Mouse (Mus musculus) CH12.LX (cell line): ENCODE measurements around the gene Arhgef17. TPM values are rescaled to one million over a fixed set of nuclear protein-coding genes. Genes with fewer than 3 reads are reported as not detected.

ENCODE experiments used
- DNase-seq: peaks from one replicate; pipeline ENCODE4 v3.0.0-alpha.2; 2013; ENCODE audit errors: extremely low read depth
- H3K27ac ChIP-seq: 2 replicates; pipeline ENCODE4 v1.5.1; 2012; ENCODE audit warnings: low read depth, mild to moderate bottlenecking, control low read depth, moderate library complexity; ENCODE audit not compliant: insufficient read depth
- H3K27me3 ChIP-seq: replicated peaks from 2 replicates; pipeline ENCODE3; 2012; ENCODE audit warnings: inconsistent platforms
- H3K36me3 ChIP-seq, 2 experiments: replicated peaks in 1 of 2; 2 replicates each; pipeline versions ENCODE3 to v1.6.1; 2012; ENCODE audit warnings: inconsistent platforms in 1 of 2, low read length in 1 of 2, mild to moderate bottlenecking in 1 of 2, mixed read lengths in 1 of 2, moderate library complexity in 1 of 2; ENCODE audit not compliant: control insufficient read depth in 1 of 2, insufficient read depth in 1 of 2
- H3K4me1 ChIP-seq, 2 experiments: 2 replicates each; pipeline ENCODE4 v1.6.1; 2012; ENCODE audit warnings: inconsistent platforms in 1 of 2, moderate library complexity in 1 of 2; ENCODE audit not compliant: insufficient read depth in 2 of 2, control insufficient read depth in 1 of 2
- H3K4me2 ChIP-seq: 2 replicates; pipeline ENCODE4 v1.6.1; 2012; ENCODE audit warnings: low read depth, mild to moderate bottlenecking, control low read depth; ENCODE audit not compliant: poor library complexity, insufficient read depth, severe bottlenecking
- H3K4me3 ChIP-seq, 3 experiments: fragments of 150-350 bp in 1 of 3; sonication (generic) in 1 of 3; replicated peaks in 1 of 3; 2 replicates each; pipeline versions ENCODE3 to v1.5.1; 2011 to 2012; ENCODE audit warnings: low read depth in 2 of 3, low read length in 2 of 3, mild to moderate bottlenecking in 2 of 3, moderate library complexity in 2 of 3, control low read depth in 1 of 3, improper control_type of control experiment in 1 of 3, inconsistent platforms in 1 of 3, mixed read lengths in 1 of 3; ENCODE audit not compliant: poor library complexity in 1 of 3
- H3K79me2 ChIP-seq: replicated peaks from 2 replicates; pipeline ENCODE4 v1.6.1; 2012; ENCODE audit warnings: mild to moderate bottlenecking, moderate library complexity; ENCODE audit not compliant: control insufficient read depth, poor library complexity, insufficient read depth, severe bottlenecking; ENCODE audit errors: extremely low read depth
- H3K9ac ChIP-seq: 2 replicates; pipeline ENCODE4 v1.6.1; 2012; ENCODE audit warnings: low read depth, mild to moderate bottlenecking, control low read depth, moderate library complexity; ENCODE audit not compliant: insufficient read depth
- H3K9me3 ChIP-seq: replicated peaks from 2 replicates; pipeline ENCODE3; 2012; ENCODE audit warnings: low read length, inconsistent platforms, mixed read lengths
- BHLHE40 ChIP-seq: IDR thresholded peaks from 2 replicates; pipeline ENCODE4 v1.6.1; 2011; ENCODE audit warnings: mild to moderate bottlenecking, low read depth, low read length, improper control_type of control experiment
- CHD2 ChIP-seq: IDR thresholded peaks from 2 replicates; pipeline ENCODE4 v1.6.1; 2011; ENCODE audit warnings: low read length, improper control_type of control experiment
- CTCF ChIP-seq, 2 experiments: IDR thresholded peaks in 1 of 2; conservative IDR thresholded peaks in 1 of 2; 2 replicates each; pipeline ENCODE4 v1.5.1; 2011 to 2012; ENCODE audit warnings: low read depth in 2 of 2, low read length in 2 of 2, improper control_type of control experiment in 1 of 2, inconsistent platforms in 1 of 2, mild to moderate bottlenecking in 1 of 2, moderate library complexity in 1 of 2
- E2F4 ChIP-seq: IDR thresholded peaks from 2 replicates; pipeline ENCODE4 v1.6.1; 2011; ENCODE audit warnings: low read depth, low read length, improper control_type of control experiment; ENCODE audit not compliant: insufficient replicate concordance
- EP300 ChIP-seq: IDR thresholded peaks from 2 replicates; pipeline ENCODE4 v1.6.1; 2011; ENCODE audit warnings: low read length, improper control_type of control experiment
- ETS1 ChIP-seq: conservative IDR thresholded peaks from 2 replicates; pipeline ENCODE4 v1.6.1; 2012; ENCODE audit warnings: low read depth, mild to moderate bottlenecking, inconsistent platforms, low read length, improper control_type of control experiment, moderate library complexity
- HCFC1 ChIP-seq: IDR thresholded peaks from 2 replicates; pipeline ENCODE4 v1.6.1; 2012; ENCODE audit warnings: low read depth, mild to moderate bottlenecking, inconsistent platforms, low read length, improper control_type of control experiment
- IRF4 ChIP-seq: IDR thresholded peaks from 2 replicates; pipeline ENCODE4 v1.6.1; 2014; ENCODE audit warnings: low read depth, mild to moderate bottlenecking, inconsistent platforms, low read length, improper control_type of control experiment
- JUN ChIP-seq: IDR thresholded peaks from 2 replicates; pipeline ENCODE4 v1.6.1; 2011; ENCODE audit warnings: low read depth, mild to moderate bottlenecking, low read length, improper control_type of control experiment, moderate library complexity; ENCODE audit not compliant: insufficient read depth
- JUND ChIP-seq: conservative IDR thresholded peaks from 2 replicates; pipeline ENCODE4 v1.6.1; 2011; ENCODE audit warnings: low read depth, low read length, improper control_type of control experiment
- KAT2A ChIP-seq: IDR thresholded peaks from 2 replicates; pipeline ENCODE4 v1.6.1; 2012; ENCODE audit warnings: low read length, improper control_type of control experiment, inconsistent platforms; ENCODE audit not compliant: insufficient replicate concordance
- MAX ChIP-seq: IDR thresholded peaks from 2 replicates; pipeline ENCODE4 v1.6.1; 2011; ENCODE audit warnings: low read length, improper control_type of control experiment
- MEF2A ChIP-seq: IDR thresholded peaks from 2 replicates; pipeline ENCODE4 v1.6.1; 2014; ENCODE audit warnings: low read depth, mild to moderate bottlenecking, inconsistent platforms, low read length, improper control_type of control experiment, borderline replicate concordance
- MXI1 ChIP-seq: IDR thresholded peaks from 2 replicates; pipeline ENCODE4 v1.6.1; 2011; ENCODE audit warnings: mild to moderate bottlenecking, low read depth, low read length, improper control_type of control experiment
- MYC ChIP-seq: IDR thresholded peaks from 2 replicates; pipeline ENCODE4 v1.6.1; 2011; ENCODE audit warnings: low read depth, mild to moderate bottlenecking, improper control_type of control experiment, low read length
- NELFE ChIP-seq: IDR thresholded peaks from 2 replicates; pipeline ENCODE4 v1.6.1; 2011; ENCODE audit warnings: low read depth, low read length, improper control_type of control experiment
- NRF1 ChIP-seq: IDR thresholded peaks from 2 replicates; pipeline ENCODE4 v1.6.1; 2014; ENCODE audit warnings: low read depth, mild to moderate bottlenecking, inconsistent platforms, low read length, improper control_type of control experiment, moderate library complexity
- PAX5 ChIP-seq: IDR thresholded peaks from 2 replicates; pipeline ENCODE4 v1.6.1; 2012; ENCODE audit warnings: low read length, inconsistent platforms, mixed read lengths
- POLR2A ChIP-seq: IDR thresholded peaks from 2 replicates; pipeline ENCODE4 v1.6.1; 2011; ENCODE audit warnings: low read depth, mild to moderate bottlenecking, improper control_type of control experiment, low read length
- POLR2AphosphoS2 ChIP-seq: IDR thresholded peaks from 2 replicates; pipeline ENCODE4 v1.6.1; 2011; ENCODE audit warnings: low read depth, low read length, improper control_type of control experiment
- RAD21 ChIP-seq: IDR thresholded peaks from 2 replicates; pipeline ENCODE4 v1.6.1; 2011; ENCODE audit warnings: low read depth, mild to moderate bottlenecking, low read length, improper control_type of control experiment, moderate library complexity
- RCOR1 ChIP-seq: conservative IDR thresholded peaks from 2 replicates; pipeline ENCODE4 v1.6.1; 2012; ENCODE audit warnings: low read depth, mild to moderate bottlenecking, inconsistent platforms, low read length, improper control_type of control experiment
- SMC3 ChIP-seq: IDR thresholded peaks from 2 replicates; pipeline ENCODE4 v1.6.1; 2011; ENCODE audit warnings: low read depth, low read length, improper control_type of control experiment
- TBP ChIP-seq: conservative IDR thresholded peaks from 2 replicates; pipeline ENCODE4 v1.6.1; 2011; ENCODE audit warnings: low read depth, low read length, improper control_type of control experiment
- UBTF ChIP-seq: IDR thresholded peaks from 2 replicates; pipeline ENCODE4 v1.6.1; 2012; ENCODE audit warnings: low read depth, mild to moderate bottlenecking, inconsistent platforms, low read length, improper control_type of control experiment, moderate library complexity
- USF2 ChIP-seq: conservative IDR thresholded peaks from 2 replicates; pipeline ENCODE4 v1.6.1; 2011; ENCODE audit warnings: low read depth, low read length, improper control_type of control experiment
- ZC3H11A ChIP-seq: IDR thresholded peaks from 2 replicates; pipeline ENCODE4 v1.6.1; 2012; ENCODE audit warnings: low read depth, mild to moderate bottlenecking, inconsistent platforms, low read length, improper control_type of control experiment
- ZKSCAN1 ChIP-seq: IDR thresholded peaks from 2 replicates; pipeline ENCODE4 v1.6.1; 2012; ENCODE audit warnings: low read depth, inconsistent platforms, low read length, improper control_type of control experiment, borderline replicate concordance
- ZNF384 ChIP-seq: IDR thresholded peaks from 2 replicates; pipeline ENCODE4 v1.6.1; 2012; ENCODE audit warnings: low read depth, low read length, improper control_type of control experiment, inconsistent platforms
- dilution Hi-C: fragments of 300-500 bp; cut with MboI; formaldehyde crosslinking; loops from 2 replicates; pipeline ENCODE4 v1.14.3; 2020; ENCODE audit warnings: low sequenced_read_pairs; ENCODE audit not compliant: extremely low pct_unique_long_range_greater_than_20kb, extremely low pct_ligation_motif_present
- in situ Hi-C: fragments of 300-500 bp; cut with MboI; formaldehyde crosslinking; loops from 3 replicates; pipeline ENCODE4 v1.14.3; 2019; ENCODE audit warnings: low sequenced_read_pairs, low pct_ligation_motif_present, low pct_unique_long_range_greater_than_20kb, mixed read lengths
- polyA plus RNA-seq: library from polyadenylated mRNA; unstranded; fragments of >175 nt; gene quantifications from 2 replicates; pipeline ENCODE4 v1.2.1, GENCODE M21; 2012; ENCODE audit warnings: low read depth; ENCODE audit not compliant: insufficient read length
- total RNA-seq, 2 experiments: library from RNA; depleted of rRNA; stranded (reverse); fragments of 300-350 nt in 1 of 2; fragments of >200 nt in 1 of 2; gene quantifications; 2 replicates each; pipeline ENCODE4 v1.2.3; 2012 to 2014

The Arhgef17 gene
- total and polyA plus RNA-seq, 3 experiments = 2.3 to 6.7 (median 5.6) TPM

GRCm38 (mm10) chr7:100960462-100960861 is 28.6 kb upstream of the Arhgef17 start:
- in situ Hi-C loops = no loop called here
- peaks cover 2% of the 10 kb centered on the region for H3K9me3 ChIP-seq
- no peaks in the 10 kb centered on the region for H3K79me2 ChIP-seq
- DNase-seq = no peak
- H3K4me1 ChIP-seq = peaks cover 16 to 36% of the 10 kb centered on the region in 2 experiments
- no peak overlapping the region for H3K27ac ChIP-seq
- TF ChIP-seq KAT2A (no peak), HCFC1 (no peak), MAX (no peak)
- no peak overlapping the region for H3K4me3 ChIP-seq
- H3K27me3 ChIP-seq = no peaks in the 10 kb centered on the region
- dilution Hi-C loops = no loop called here
- H3K4me2 ChIP-seq = no peak overlapping the region
- H3K36me3 ChIP-seq = no peaks in the 10 kb centered on the region
- H3K9ac ChIP-seq = no peak overlapping the region

GRCm38 (mm10) chr7:100958426-100958825 is 26.5 kb upstream of the Arhgef17 start:
- Histone ChIP-seq H3K27ac (no peak overlapping the region), H3K4me1 (peaks cover 4 to 17% of the 10 kb centered on the region in 2 experiments; a peak in 3 of 4 replicates), H3K36me3 (no peaks in the 10 kb centered on the region), H3K9me3 (peaks cover 2% of the 10 kb centered on the region), H3K9ac (no peak overlapping the region), H3K4me2 (no peak overlapping the region), H3K27me3 (no peaks in the 10 kb centered on the region), H3K79me2 (no peaks in the 10 kb centered on the region), H3K4me3 (no peak overlapping the region)
- TF ChIP-seq CTCF (conservative IDR thresholded peaks at IDR 0.05 in 1 of 2, IDR thresholded peaks at IDR 0.05 in 1 of 2; ENCODE audit: low read depth in 2 of 2, low read length in 2 of 2) = peak; percentile 36 to 64; a peak in 3 of 4 replicates
- no peak for TF ChIP-seq E2F4
- no peak for TF ChIP-seq MEF2A
- no peak for TF ChIP-seq POLR2AphosphoS2
- TF ChIP-seq RCOR1 = no peak
- no peak for TF ChIP-seq JUN
- no peak for TF ChIP-seq HCFC1
- no peak for TF ChIP-seq UBTF
- no peak for TF ChIP-seq BHLHE40
- TF ChIP-seq ETS1 = no peak
- TF ChIP-seq ZKSCAN1 = no peak
- TF ChIP-seq JUND = no peak
- no peak for TF ChIP-seq NELFE
- TF ChIP-seq ZNF384 = no peak
- no peak for TF ChIP-seq MXI1
- no peak for TF ChIP-seq NRF1
- TF ChIP-seq ZC3H11A = no peak
- no peak for TF ChIP-seq TBP
- TF ChIP-seq SMC3 = peak; percentile 53
- TF ChIP-seq RAD21 = peak; percentile 64
- no peak for TF ChIP-seq MYC
- no peak for TF ChIP-seq PAX5
- no peak for TF ChIP-seq EP300
- no peak for TF ChIP-seq CHD2
- no peak for TF ChIP-seq USF2
- no peak for TF ChIP-seq POLR2A
- TF ChIP-seq IRF4 = no peak
- dilution Hi-C loops = no loop called here
- in situ Hi-C loops = no loop called here
- DNase-seq = peak; percentile 58
